Mouse (Mus musculus) kidney, adult 11 months (tissue): ENCODE results near the gene Adam33.

Experiments used
- DNase-seq: peaks from one replicate; pipeline ENCODE4 v3.0.0; 2022

Adam33 gene

GRCm38 (mm10) chr2:131025230-131025629, 38.4 kb downstream of the Adam33 start:
- DNase-seq = no peak

GRCm38 (mm10) chr2:131010566-131010965, 53.0 kb downstream of the Adam33 start:
- no peak for DNase-seq

- no peak for DNase-seq
These were observed 54.5 kb downstream of the Adam33 start for GRCm38 (mm10) chr2:131009123-131009522.
